Mouse (Mus musculus): ENCODE data around the gene Xkrx. TPM values are rescaled to one million over a fixed set of nuclear protein-coding genes. Genes with fewer than 3 reads are reported as not detected.

Xkrx gene
- polyA plus RNA-seq, 1 experiment from 2014 or later = 0.09 TPM

- no peak for ATAC-seq
- 45% methylated on average over 3 of the region's 3 CpGs for WGBS
- Histone ChIP-seq H3K36me3 (ENCODE audit: poor library complexity, severe bottlenecking) (no peaks in the 10 kb centered on the region), H3K4me1 (no peaks in the 10 kb centered on the region), H3K4me2 (no peak overlapping the region), H3K27me3 (0 out of 2 replicates have a peak, but pooled peaks cover 2% of the 10 kb centered on the region), H3K27ac (no peak overlapping the region), H3K9ac (no peak overlapping the region), H3K9me3 (replicated peaks) (no peaks in the 10 kb centered on the region), H3K4me3 (no peak overlapping the region)
Observed at GRCm38 (mm10) chrX:134133821-134134220, 28.1 kb downstream of the Xkrx start.

DNA sequence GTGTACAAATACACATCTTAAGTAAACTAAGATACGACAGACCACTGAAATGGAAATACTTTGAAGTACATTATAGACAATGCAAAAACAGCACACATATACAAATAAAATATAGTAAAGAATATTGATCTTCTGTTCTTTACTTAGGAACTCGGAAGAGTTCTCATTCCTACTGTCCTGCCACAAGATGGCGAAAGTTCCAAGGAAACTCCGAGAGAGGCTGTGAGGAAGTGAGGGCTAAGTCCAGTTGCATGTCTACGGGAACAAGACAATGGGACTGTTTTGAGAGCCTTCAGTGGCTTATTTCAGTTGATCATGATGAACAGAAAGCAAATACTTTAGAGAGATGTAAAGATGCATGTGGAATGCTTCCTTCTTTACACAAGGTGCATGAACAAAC lies 29.6 kb downstream of the Xkrx start:
- H3K9ac ChIP-seq = no peak overlapping the region
- H3K4me1 ChIP-seq = no peaks in the 10 kb centered on the region
- H3K4me2 ChIP-seq = no peak overlapping the region
- ATAC-seq = peak; percentile 41; the same call in 1 of the 2 replicates
- 0 out of 2 replicates have a peak, but pooled peaks cover 4% of the 10 kb centered on the region for H3K27me3 ChIP-seq
- H3K27ac ChIP-seq = no peak overlapping the region
- 23% methylated on average over 5 of the region's 5 CpGs for WGBS
- no peaks in the 10 kb centered on the region for H3K36me3 ChIP-seq (ENCODE audit: poor library complexity, severe bottlenecking)
- H3K9me3 ChIP-seq (replicated peaks) = no peaks in the 10 kb centered on the region
- H3K4me3 ChIP-seq = no peak overlapping the region

GRCm38 (mm10) chrX:134128549-134128948 lies 33.3 kb downstream of the Xkrx start:
- H3K27me3 ChIP-seq = peaks cover 4% of the 10 kb centered on the region; the same call in 1 of the 2 replicates
- H3K9ac ChIP-seq = no peak overlapping the region
- no peaks in the 10 kb centered on the region for H3K9me3 ChIP-seq (replicated peaks)
- H3K4me1 ChIP-seq = no peaks in the 10 kb centered on the region
- no peak overlapping the region for H3K4me3 ChIP-seq
- no peak overlapping the region for H3K4me2 ChIP-seq
- no peak for ATAC-seq
- 73% methylated on average over 3 of the region's 3 CpGs for WGBS
- no peaks in the 10 kb centered on the region for H3K36me3 ChIP-seq (ENCODE audit: poor library complexity, severe bottlenecking)
- H3K27ac ChIP-seq = no peak overlapping the region

DNA sequence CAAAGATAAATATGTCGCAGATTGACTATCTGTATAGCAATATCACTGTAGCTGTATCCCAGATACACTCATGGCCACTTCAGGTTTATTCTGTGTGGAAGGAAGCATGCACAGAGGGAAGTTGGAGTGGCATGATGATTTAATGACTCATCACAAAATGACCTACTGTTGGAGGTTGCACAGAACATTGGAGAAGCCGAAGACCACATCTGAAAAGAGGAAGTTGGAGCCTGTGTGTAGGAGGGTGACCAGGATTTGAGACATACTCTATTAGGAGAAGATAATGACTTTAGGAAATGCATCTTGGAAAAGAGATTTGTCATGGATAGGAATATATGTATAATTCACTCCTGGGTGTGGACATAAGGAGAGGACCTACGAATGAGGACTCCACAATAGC lies 45.5 kb downstream of the Xkrx start:
- no peaks in the 10 kb centered on the region for H3K4me1 ChIP-seq
- H3K36me3 ChIP-seq (ENCODE audit: poor library complexity, severe bottlenecking) = no peaks in the 10 kb centered on the region
- H3K27me3 ChIP-seq = no peaks in the 10 kb centered on the region
- no peak for ATAC-seq
- no peak overlapping the region for H3K4me3 ChIP-seq
- H3K9ac ChIP-seq = no peak overlapping the region
- H3K4me2 ChIP-seq = no peak overlapping the region
- 72% methylated on average over 3 of the region's 3 CpGs for WGBS
- no peaks in the 10 kb centered on the region for H3K9me3 ChIP-seq (replicated peaks)
- H3K27ac ChIP-seq = no peak overlapping the region

GRCm38 (mm10) chrX:134111767-134112166 lies 50.1 kb downstream of the Xkrx start:
- H3K27ac ChIP-seq = no peak overlapping the region
- 91% methylated on average over 3 of the region's 3 CpGs for WGBS
- no peak overlapping the region for H3K4me3 ChIP-seq
- no peak overlapping the region for H3K9ac ChIP-seq
- no peaks in the 10 kb centered on the region for H3K27me3 ChIP-seq
- no peak overlapping the region for H3K4me2 ChIP-seq
- no peaks in the 10 kb centered on the region for H3K36me3 ChIP-seq (ENCODE audit: poor library complexity, severe bottlenecking)
- ATAC-seq = no peak
- H3K9me3 ChIP-seq (replicated peaks) = no peaks in the 10 kb centered on the region
- H3K4me1 ChIP-seq = no peaks in the 10 kb centered on the region

GRCm38 (mm10) chrX:134102641-134103040 lies 59.2 kb downstream of the Xkrx start:
- 69% methylated on average over 2 of the region's 2 CpGs for WGBS
- no peak for ATAC-seq
- no peaks in the 10 kb centered on the region for H3K36me3 ChIP-seq (ENCODE audit: poor library complexity, severe bottlenecking)
- H3K27me3 ChIP-seq = no peaks in the 10 kb centered on the region
- no peak overlapping the region for H3K4me2 ChIP-seq
- no peaks in the 10 kb centered on the region for H3K9me3 ChIP-seq (replicated peaks)
- H3K9ac ChIP-seq = no peak overlapping the region
- H3K4me3 ChIP-seq = no peak overlapping the region
- no peaks in the 10 kb centered on the region for H3K4me1 ChIP-seq
- no peak overlapping the region for H3K27ac ChIP-seq

Other genes starting within 250 kb of the Xkrx start
- gene Sytl4, start 180.3 kb downstream of the Xkrx start, polyA plus RNA-seq (2015; fragmentation: Nextera tagmentation; extraction: Ambion mirVana) = 0.76 and 0.79 TPM in 2 replicates
- 59.8 and 68.3 TPM in 2 replicates for gene Cstf2, start 102.9 kb downstream of the Xkrx start, polyA plus RNA-seq (2015; fragmentation: Nextera tagmentation; extraction: Ambion mirVana)
- not detected in 2 replicates for gene Arl13a, start 25.4 kb upstream of the Xkrx start, polyA plus RNA-seq (2015; fragmentation: Nextera tagmentation; extraction: Ambion mirVana)
- 0.08 and 0.21 TPM in 2 replicates for gene Nox1, start 59.9 kb upstream of the Xkrx start, polyA plus RNA-seq (2015; fragmentation: Nextera tagmentation; extraction: Ambion mirVana)
- 7.2 and 7.9 TPM in 2 replicates for gene Trmt2b, start 114.9 kb upstream of the Xkrx start, polyA plus RNA-seq (2015; fragmentation: Nextera tagmentation; extraction: Ambion mirVana)
- gene Tmem35a, start 133.1 kb upstream of the Xkrx start, polyA plus RNA-seq (2015; fragmentation: Nextera tagmentation; extraction: Ambion mirVana) = 77.4 and 84.6 TPM in 2 replicates
- 24.5 and 27.3 TPM in 2 replicates for gene Cenpi, start 146.0 kb upstream of the Xkrx start, polyA plus RNA-seq (2015; fragmentation: Nextera tagmentation; extraction: Ambion mirVana)
- gene Drp2, start 242.5 kb upstream of the Xkrx start, polyA plus RNA-seq (2015; fragmentation: Nextera tagmentation; extraction: Ambion mirVana) = 10.8 and 13.1 TPM in 2 replicates

All from forebrain, embryonic 13.5 days (tissue).